Mouse (Mus musculus) hindbrain, embryonic 12.5 days (tissue): ENCODE data around the gene Extl1. TPM values are rescaled to one million over a fixed set of nuclear protein-coding genes. Genes with fewer than 3 reads are reported as not detected.
"Not testable (repeated sequence)": the region's sequence is repeated elsewhere in the genome, so short reads cannot be mapped to it uniquely, and the experiment has no call there.

Experiments
- ATAC-seq: fragments of 200-750 bp; cut with Nextera tagmentation; 2 replicates; pipeline ENCODE4 v1.8.0; 2017; ENCODE audit warnings: moderate TSS enrichment; ENCODE audit not compliant: low FRiP score
- H3K27ac ChIP-seq: fragments of 300-500 bp; sonication (generic); 2 replicates; pipeline ENCODE4 v1.5.1; 2016; ENCODE audit warnings: mild to moderate bottlenecking
- H3K27me3 ChIP-seq: fragments of 300-500 bp; sonication (generic); 2 replicates; pipeline ENCODE4 v1.6.1; 2016; ENCODE audit warnings: mild to moderate bottlenecking
- H3K36me3 ChIP-seq: fragments of 300-500 bp; sonication (generic); 2 replicates; pipeline ENCODE4 v1.6.1; 2016; ENCODE audit warnings: mild to moderate bottlenecking
- H3K4me1 ChIP-seq: fragments of 300-500 bp; sonication (generic); 2 replicates; pipeline ENCODE4 v1.6.1; 2016
- H3K4me2 ChIP-seq: fragments of 300-500 bp; sonication (generic); replicated peaks from 2 replicates; pipeline ENCODE4 v1.6.1; 2016; ENCODE audit warnings: mild to moderate bottlenecking
- H3K4me3 ChIP-seq: fragments of 300-500 bp; sonication (generic); 2 replicates; pipeline ENCODE4 v1.5.1; 2016; ENCODE audit warnings: mild to moderate bottlenecking
- H3K9ac ChIP-seq: fragments of 300-500 bp; sonication (generic); 2 replicates; pipeline ENCODE4 v1.6.1; 2016; ENCODE audit warnings: mild to moderate bottlenecking, moderate library complexity
- H3K9me3 ChIP-seq: fragments of 300-500 bp; sonication (generic); replicated peaks from 2 replicates; pipeline ENCODE4 v1.6.1; 2016; ENCODE audit warnings: mild to moderate bottlenecking
- WGBS: fragments of 180-500 bp; shearing (Covaris S2); methylation state at CpG from one replicate; pipeline ENCODE4 v1.1.7; 2016; 5-methylcytosine and 5-hydroxymethylcytosine counted together
- polyA plus RNA-seq: library from polyadenylated mRNA; unstranded; fragments of >200 nt; fragmentation: Nextera tagmentation; extraction: Ambion mirVana; gene quantifications from 2 replicates; pipeline ENCODE4 v1.2.1, GENCODE M21; 2016

Gene Extl1
- 1.2 and 1.7 TPM in 2 replicates for polyA plus RNA-seq

- not testable (repeated sequence) for H3K27me3 ChIP-seq, H3K36me3 ChIP-seq, H3K9ac ChIP-seq, H3K9me3 ChIP-seq, H3K27ac ChIP-seq, ATAC-seq, H3K4me1 ChIP-seq, H3K4me2 ChIP-seq, H3K4me3 ChIP-seq
- 100% methylated on average over 2 of the region's 6 CpGs for WGBS
These were observed at the start of gene Extl1 for GRCm38 (mm10) chr4:134383750-134384149. Gene Extl1, minus strand, starts transcription at chr4:134383850.

GRCm38 (mm10) chr4:134432686-134433360, 49.2 kb upstream of the Extl1 start:
- H3K4me2 ChIP-seq = no peak overlapping the region
- H3K4me3 ChIP-seq = no peak overlapping the region
- H3K9ac ChIP-seq = no peak overlapping the region
- no peaks in the 10 kb centered on the region for H3K9me3 ChIP-seq
- no peak overlapping the region for H3K27ac ChIP-seq
- H3K4me1 ChIP-seq = peaks cover 32% of the 10 kb centered on the region
- H3K36me3 ChIP-seq = no peaks in the 10 kb centered on the region
- no peak for ATAC-seq
- 89% methylated on average over 15 of the region's 15 CpGs for whole genome bisulfite sequencing
- no peaks in the 10 kb centered on the region for H3K27me3 ChIP-seq

GRCm38 (mm10) chr4:134430381-134431004, 46.8 kb upstream of the Extl1 start:
- Histone ChIP-seq H3K9me3 (no peaks in the 10 kb centered on the region), H3K4me3 (no peak overlapping the region), H3K4me1 (peaks cover 20% of the 10 kb centered on the region), H3K36me3 (no peaks in the 10 kb centered on the region), H3K9ac (peak overlapping the region; percentile 1; the same call in 1 of the 2 replicates), H3K27ac (peak overlapping the region; percentile 86), H3K4me2 (peak overlapping the region; percentile 31), H3K27me3 (no peaks in the 10 kb centered on the region)
- 15% methylated on average over 23 of the region's 23 CpGs for WGBS
- ATAC-seq = peak; percentile 85

GRCm38 (mm10) chr4:134425088-134425487, 41.4 kb upstream of the Extl1 start:
- ATAC-seq = no peak
- Histone ChIP-seq H3K4me2 (no peak overlapping the region), H3K27ac (no peak overlapping the region), H3K9ac (no peak overlapping the region), H3K36me3 (peaks cover 6% of the 10 kb centered on the region; the same call in 1 of the 2 replicates), H3K27me3 (no peaks in the 10 kb centered on the region), H3K4me3 (no peak overlapping the region), H3K9me3 (no peaks in the 10 kb centered on the region), H3K4me1 (peaks cover 12% of the 10 kb centered on the region)
- WGBS = 77% methylated on average over 7 of the region's 7 CpGs

- 81% methylated on average over 7 of the region's 7 CpGs for WGBS
- Histone ChIP-seq H3K9me3 (no peaks in the 10 kb centered on the region), H3K4me3 (no peak overlapping the region), H3K4me1 (peaks cover 6% of the 10 kb centered on the region; the same call in 1 of the 2 replicates), H3K27me3 (no peaks in the 10 kb centered on the region), H3K36me3 (peaks cover 6% of the 10 kb centered on the region; the same call in 1 of the 2 replicates), H3K9ac (no peak overlapping the region), H3K27ac (no peak overlapping the region), H3K4me2 (no peak overlapping the region)
- no peak for ATAC-seq
These were observed 40.3 kb upstream of the Extl1 start for GRCm38 (mm10) chr4:134423949-134424348.

- Histone ChIP-seq H3K36me3 (peaks cover 6% of the 10 kb centered on the region; the same call in 1 of the 2 replicates), H3K9ac (no peak overlapping the region; the same call in 1 of the 2 replicates), H3K27ac (no peak overlapping the region), H3K4me3 (no peak overlapping the region), H3K4me2 (no peak overlapping the region), H3K4me1 (peaks cover 6% of the 10 kb centered on the region; the same call in 1 of the 2 replicates), H3K9me3 (no peaks in the 10 kb centered on the region), H3K27me3 (no peaks in the 10 kb centered on the region)
- ATAC-seq = no peak
- 59% methylated on average over 11 of the region's 11 CpGs for WGBS
These were observed 38.3 kb upstream of the Extl1 start for GRCm38 (mm10) chr4:134421971-134422370.

GRCm38 (mm10) chr4:134417111-134417510, 33.5 kb upstream of the Extl1 start:
- 64% methylated on average over 7 of the region's 7 CpGs for WGBS
- Histone ChIP-seq H3K4me3 (no peak overlapping the region), H3K27ac (peak overlapping the region; percentile 68; the same call in 1 of the 2 replicates), H3K36me3 (peaks cover 7% of the 10 kb centered on the region; the same call in 1 of the 2 replicates), H3K9me3 (no peaks in the 10 kb centered on the region), H3K9ac (no peak overlapping the region), H3K27me3 (no peaks in the 10 kb centered on the region), H3K4me1 (peaks cover 10% of the 10 kb centered on the region), H3K4me2 (no peak overlapping the region)
- no peak for ATAC-seq

- peak overlapping the region; percentile 68 for H3K27ac ChIP-seq
- no peak overlapping the region for H3K4me2 ChIP-seq
- H3K36me3 ChIP-seq = peaks cover 7% of the 10 kb centered on the region; the same call in 1 of the 2 replicates
- H3K9ac ChIP-seq = no peak overlapping the region
- H3K4me3 ChIP-seq = no peak overlapping the region
- H3K27me3 ChIP-seq = no peaks in the 10 kb centered on the region
- no peaks in the 10 kb centered on the region for H3K9me3 ChIP-seq
- peaks cover 7% of the 10 kb centered on the region; the same call in 1 of the 2 replicates for H3K4me1 ChIP-seq
- no peak for ATAC-seq
- WGBS = 59% methylated on average over 15 of the region's 15 CpGs
These were observed 33.0 kb upstream of the Extl1 start for GRCm38 (mm10) chr4:134416602-134417001.

- 79% methylated on average over 17 of the region's 17 CpGs for WGBS
- ATAC-seq = no peak
- H3K9ac ChIP-seq = no peak overlapping the region
- H3K27me3 ChIP-seq = no peaks in the 10 kb centered on the region
- no peak overlapping the region for H3K4me3 ChIP-seq
- no peak overlapping the region for H3K4me2 ChIP-seq
- H3K4me1 ChIP-seq = peaks cover 7% of the 10 kb centered on the region; the same call in 1 of the 2 replicates
- H3K9me3 ChIP-seq = no peaks in the 10 kb centered on the region
- H3K36me3 ChIP-seq = peaks cover 7% of the 10 kb centered on the region; the same call in 1 of the 2 replicates
- H3K27ac ChIP-seq = peak overlapping the region; percentile 68
These were observed 32.5 kb upstream of the Extl1 start for GRCm38 (mm10) chr4:134416177-134416576.

- H3K27me3 ChIP-seq = no peaks in the 10 kb centered on the region
- no peak overlapping the region for H3K27ac ChIP-seq
- no peak for ATAC-seq
- no peak overlapping the region for H3K4me3 ChIP-seq
- no peak overlapping the region for H3K9ac ChIP-seq
- no peak overlapping the region for H3K4me2 ChIP-seq
- 67% methylated on average over 5 of the region's 5 CpGs for WGBS
- H3K9me3 ChIP-seq = no peaks in the 10 kb centered on the region; the same call in 1 of the 2 replicates
- H3K4me1 ChIP-seq = no peaks in the 10 kb centered on the region
- peaks cover 7% of the 10 kb centered on the region; the same call in 1 of the 2 replicates for H3K36me3 ChIP-seq
These were observed 25.6 kb upstream of the Extl1 start for GRCm38 (mm10) chr4:134409286-134409685.

- 53% methylated on average over 7 of the region's 7 CpGs for WGBS
- no peaks in the 10 kb centered on the region for H3K27me3 ChIP-seq
- no peaks in the 10 kb centered on the region for H3K36me3 ChIP-seq
- ATAC-seq = no peak
- H3K4me2 ChIP-seq = no peak overlapping the region
- peaks cover 27% of the 10 kb centered on the region for H3K4me1 ChIP-seq
- H3K4me3 ChIP-seq = no peak overlapping the region
- no peaks in the 10 kb centered on the region for H3K9me3 ChIP-seq
- no peak overlapping the region for H3K27ac ChIP-seq
- H3K9ac ChIP-seq = no peak overlapping the region
These were observed 20.1 kb upstream of the Extl1 start for GRCm38 (mm10) chr4:134403721-134404120.

GRCm38 (mm10) chr4:134402571-134403262, 19.1 kb upstream of the Extl1 start:
- H3K9ac ChIP-seq = no peak overlapping the region
- no peak overlapping the region for H3K4me3 ChIP-seq
- no peaks in the 10 kb centered on the region for H3K36me3 ChIP-seq
- no peak for ATAC-seq
- no peaks in the 10 kb centered on the region for H3K9me3 ChIP-seq
- H3K27me3 ChIP-seq = no peaks in the 10 kb centered on the region
- H3K4me1 ChIP-seq = peaks cover 29% of the 10 kb centered on the region
- no peak overlapping the region for H3K27ac ChIP-seq
- WGBS = 85% methylated on average over 16 of the region's 16 CpGs
- no peak overlapping the region for H3K4me2 ChIP-seq
